ENCODE assay signal across 7 mouse cellular contexts in genomic region chr11:114462755-114463374, GRCm38 (mm10).
DNase-seq lines count a peak whose midpoint lies in the region; ATAC-seq and TF ChIP-seq lines count a peak whose summit lies in the region.

No protein-coding gene starts in this region.

- no peak overlapping the region for H3K27ac ChIP-seq in gastrocnemius, adult 2 months
- no peak overlapping the region for H3K27ac ChIP-seq in kidney, embryonic 16.5 days (ENCODE audit: low read length)

- H3K9ac ChIP-seq in kidney, embryonic 16.5 days (replicated peaks; ENCODE audit: low read length) = no peak overlapping the region

- H3K36me3 ChIP-seq in kidney, embryonic 16.5 days (ENCODE audit: insufficient read depth, low read length) = no peaks in the 10 kb centered on the region

- peak; percentile 57; the same call in 1 of the 2 replicates for TF ChIP-seq CTCF in brain, embryonic 14.5 days (IDR thresholded peaks at IDR 0.05; ENCODE audit: borderline replicate concordance, extremely low read depth, insufficient read depth, insufficient read length)
- peak; percentile 79 for TF ChIP-seq CTCF in gastrocnemius, adult 2 months (IDR thresholded peaks at IDR 0.05)

- peak; percentile 41 for DNase-seq in right cerebral cortex, postnatal 14 days
- DNase-seq in right cerebral cortex, postnatal 25 days = no peak
- DNase-seq in brain, embryonic 14.5 days (ENCODE audit: low read depth) = peak; percentile 65
- DNase-seq in gastrocnemius, adult 2 months = peak; percentile 66
- peak; percentile 73 for DNase-seq in lung, postnatal 36 days
- peak; percentile 9 to 34 for DNase-seq in thymus, postnatal 10 days (ENCODE audit: low spot score in 2 of 2)

- peaks cover 13% of the 10 kb centered on the region; the same call in 1 of the 2 replicates for H3K27me3 ChIP-seq in kidney, embryonic 16.5 days (ENCODE audit: insufficient read depth, low read length)

- H3K9me3 ChIP-seq in kidney, embryonic 16.5 days (ENCODE audit: low read length) = no peaks in the 10 kb centered on the region

- no peak for TF ChIP-seq POLR2A in brain, embryonic 14.5 days (IDR thresholded peaks at IDR 0.05; ENCODE audit: borderline replicate concordance, extremely low read depth, insufficient read depth, insufficient read length, poor library complexity, severe bottlenecking)

- H3K4me3 ChIP-seq in gastrocnemius, adult 2 months = no peak overlapping the region
- H3K4me3 ChIP-seq in kidney, embryonic 16.5 days (ENCODE audit: low read length) = no peak overlapping the region

- peaks cover 4% of the 10 kb centered on the region for H3K4me1 ChIP-seq in kidney, embryonic 16.5 days (ENCODE audit: insufficient read depth, low read length)

- intact Hi-C loops in gastrocnemius, adult 2 months (cut with DNase I) = no loop called here

- no peak overlapping the region for H3K4me2 ChIP-seq in kidney, embryonic 16.5 days (replicated peaks; ENCODE audit: low read depth, low read length)

- ATAC-seq in kidney, embryonic 16.5 days (ENCODE audit: low FRiP score, low TSS enrichment) = peak; percentile 54; the same call in 1 of the 2 replicates

- WGBS in kidney, embryonic 16.5 days = 18% methylated on average over 6 of the region's 6 CpGs
